Mouse (Mus musculus) MEL (cell line): ENCODE data around the gene Nos1ap.

Experiments
- CTCF ChIP-seq, 3 experiments: IDR thresholded peaks in 2 of 3; conservative IDR thresholded peaks in 1 of 3; 2 replicates each; pipeline ENCODE4 v1.5.1; 2011 to 2012; ENCODE audit warnings: low read length in 3 of 3, low read depth in 2 of 3, mild to moderate bottlenecking in 2 of 3, improper control_type of control experiment in 1 of 3, inconsistent platforms in 1 of 3, mixed read lengths in 1 of 3, moderate library complexity in 1 of 3; ENCODE audit not compliant: control insufficient read depth in 1 of 3, insufficient read depth in 1 of 3, poor library complexity in 1 of 3, severe bottlenecking in 1 of 3
- GATA1 ChIP-seq: IDR thresholded peaks from 2 replicates; pipeline ENCODE4 v1.6.1; 2011; ENCODE audit warnings: low read depth, low read length, improper control_type of control experiment
- MXI1 ChIP-seq: IDR thresholded peaks from 2 replicates; pipeline ENCODE4 v1.6.1; 2011; ENCODE audit warnings: mild to moderate bottlenecking, low read depth, low read length, improper control_type of control experiment
- TAL1 ChIP-seq: IDR thresholded peaks from 2 replicates; pipeline ENCODE4 v1.6.1; 2012; ENCODE audit warnings: mild to moderate bottlenecking, inconsistent platforms, low read length, moderate library complexity, mixed read lengths
- UBTF ChIP-seq: IDR thresholded peaks from 2 replicates; pipeline ENCODE4 v1.6.1; 2012; ENCODE audit warnings: low read depth, mild to moderate bottlenecking, inconsistent platforms, low read length, improper control_type of control experiment, moderate library complexity, borderline replicate concordance; ENCODE audit not compliant: insufficient read depth
- USF1 ChIP-seq: IDR thresholded peaks from 2 replicates; pipeline ENCODE4 v1.6.1; 2014; ENCODE audit warnings: low read depth, mild to moderate bottlenecking, inconsistent platforms, low read length, improper control_type of control experiment, moderate library complexity

GRCm38 (mm10) chr1:170332775-170333174, 256.9 kb downstream of the Nos1ap start:
- TF ChIP-seq MXI1 = no peak
- no peak for TF ChIP-seq CTCF (IDR thresholded peaks at IDR 0.05 in 2 of 3, conservative IDR thresholded peaks at IDR 0.05 in 1 of 3; ENCODE audit: control insufficient read depth in 1 of 3, insufficient read depth in 1 of 3, low read depth in 2 of 3, low read length in 3 of 3, poor library complexity in 1 of 3, severe bottlenecking in 1 of 3)
- TF ChIP-seq UBTF = no peak
- no peak for TF ChIP-seq USF1
- TF ChIP-seq GATA1 = no peak
- no peak for TF ChIP-seq TAL1
